Mouse (Mus musculus): Measurements from ENCODE around the gene Cox16. TPM values are rescaled to one million over a fixed set of nuclear protein-coding genes. Genes with fewer than 3 reads are reported as not detected.
"Not testable (repeated sequence)": the region's sequence is repeated elsewhere in the genome, so short reads cannot be mapped to it uniquely, and the experiment has no call there.

Gene Cox16
- total and polyA plus RNA-seq, 3 experiments: 56.6 to 66.8 (median 58.8) TPM

DNA sequence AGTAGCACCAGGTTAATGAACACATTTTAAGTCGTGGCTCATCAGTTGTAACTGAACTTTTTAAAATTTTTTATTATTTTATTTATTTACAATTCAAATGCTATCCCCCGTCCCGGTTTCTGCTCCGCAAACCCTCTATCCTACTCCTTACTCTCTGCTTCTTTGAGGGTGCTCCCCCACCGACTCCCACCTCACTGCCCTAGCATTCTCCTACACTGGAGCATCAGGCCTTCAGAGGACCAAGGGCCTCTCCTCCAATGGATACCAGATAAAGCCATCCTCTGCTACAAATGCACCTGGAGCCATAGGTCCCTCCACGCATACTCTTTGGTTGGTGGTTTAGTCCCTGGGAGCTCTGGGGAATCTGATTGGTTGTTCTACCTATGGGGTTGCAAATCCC lies 384 bp upstream of the Cox16 start:
- H3K27ac ChIP-seq: peak overlapping the region; percentile 96
- no peak for TF ChIP-seq POLR2A (IDR thresholded peaks at IDR 0.05; ENCODE audit: insufficient read depth, low read depth, low read length)
- no peak overlapping the region for H3K9ac ChIP-seq (ENCODE audit: low read depth, low read length)
- H3K27me3 ChIP-seq (ENCODE audit: control insufficient read depth, insufficient read depth, low read length): no peaks in the 10 kb centered on the region
- intact Hi-C loops (cut with DNase I): loop anchor here (5.0 to 10.0 kb wide), 2 partner anchors 112 to 631 kb away; partner anchors contain the start of gene Med6
- WGBS: 53% methylated on average over 6 of the region's 6 CpGs
- peaks cover 3% of the 10 kb centered on the region for H3K79me2 ChIP-seq (replicated peaks; ENCODE audit: control insufficient read depth, insufficient read depth, low read length)
- H3K36me3 ChIP-seq (ENCODE audit: control insufficient read depth, insufficient read depth, low read length): no peaks in the 10 kb centered on the region
- H3K4me3 ChIP-seq: peak overlapping the region; percentile 94
- no peaks in the 10 kb centered on the region for H3K4me1 ChIP-seq (ENCODE audit: control insufficient read depth, insufficient read depth, low read length)
- peak in 1 of 2 experiments; percentile 21 for DNase-seq

DNA sequence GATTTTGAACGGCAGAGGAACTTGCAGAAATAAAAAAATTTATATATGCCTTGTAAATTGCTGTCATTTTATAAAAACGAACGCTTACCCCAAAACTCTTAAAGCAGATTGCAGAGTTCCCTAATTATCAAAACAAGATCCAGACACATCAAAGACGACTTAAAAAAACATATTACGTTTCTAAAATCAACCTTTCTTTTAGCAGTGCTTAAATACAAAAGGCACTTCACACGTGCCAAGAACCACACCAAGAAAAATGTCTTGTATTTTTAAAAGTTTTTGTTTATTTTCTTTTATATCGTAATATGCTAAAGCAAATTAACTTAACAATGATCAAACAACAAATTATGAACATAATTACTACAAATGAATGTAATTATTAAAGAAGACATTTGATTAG lies 715 bp downstream of the Cox16 start:
- peak overlapping the region; percentile 79; the same call in 1 of the 2 replicates for H3K9ac ChIP-seq (ENCODE audit: low read depth, low read length)
- H3K27me3 ChIP-seq (ENCODE audit: control insufficient read depth, insufficient read depth, low read length): no peaks in the 10 kb centered on the region
- peak overlapping the region; percentile 96 for H3K27ac ChIP-seq
- 0% methylated on average over 7 of the region's 7 CpGs for WGBS
- H3K4me1 ChIP-seq (ENCODE audit: control insufficient read depth, insufficient read depth, low read length): no peaks in the 10 kb centered on the region
- peak overlapping the region; percentile 94 for H3K4me3 ChIP-seq
- TF ChIP-seq CTCF (IDR thresholded peaks at IDR 0.05) (no peak), POLR2A (IDR thresholded peaks at IDR 0.05; ENCODE audit: insufficient read depth, low read depth, low read length) (no peak)
- DNase-seq: no peak
- intact Hi-C loops (cut with DNase I): loop anchor here (5.0 to 10.0 kb wide), 2 partner anchors 48 to 629 kb away; partner anchors contain the start of genes Gm20498 and Synj2bp
- H3K36me3 ChIP-seq (ENCODE audit: control insufficient read depth, insufficient read depth, low read length): no peaks in the 10 kb centered on the region
- H3K79me2 ChIP-seq (replicated peaks; ENCODE audit: control insufficient read depth, insufficient read depth, low read length): peaks cover 3% of the 10 kb centered on the region

- Histone ChIP-seq H3K27me3 (ENCODE audit: control insufficient read depth, insufficient read depth, low read length) (no peaks in the 10 kb centered on the region), H3K79me2 (replicated peaks; ENCODE audit: control insufficient read depth, insufficient read depth, low read length) (peaks cover 3% of the 10 kb centered on the region), H3K36me3 (ENCODE audit: control insufficient read depth, insufficient read depth, low read length) (no peaks in the 10 kb centered on the region), H3K4me3 (peak overlapping the region; percentile 94), H3K4me1 (ENCODE audit: control insufficient read depth, insufficient read depth, low read length) (no peaks in the 10 kb centered on the region), H3K27ac (no peak overlapping the region), H3K9ac (ENCODE audit: low read depth, low read length) (no peak overlapping the region)
- no peak for DNase-seq
- intact Hi-C loops (cut with DNase I): loop anchor here (5.0 to 10.0 kb wide), 2 partner anchors 49 to 629 kb away; partner anchors contain the start of genes Gm20498 and Synj2bp
- TF ChIP-seq EP300 (IDR thresholded peaks at IDR 0.05; ENCODE audit: insufficient read depth, low read depth, low read length) (no peak), CTCF (IDR thresholded peaks at IDR 0.05) (no peak), POLR2A (IDR thresholded peaks at IDR 0.05; ENCODE audit: insufficient read depth, low read depth, low read length) (no peak)
- WGBS: 27% methylated on average over 17 of the region's 17 CpGs
Measured at GRCm38 (mm10) chr12:81483656-81484055, 1.3 kb downstream of the Cox16 start.

DNA sequence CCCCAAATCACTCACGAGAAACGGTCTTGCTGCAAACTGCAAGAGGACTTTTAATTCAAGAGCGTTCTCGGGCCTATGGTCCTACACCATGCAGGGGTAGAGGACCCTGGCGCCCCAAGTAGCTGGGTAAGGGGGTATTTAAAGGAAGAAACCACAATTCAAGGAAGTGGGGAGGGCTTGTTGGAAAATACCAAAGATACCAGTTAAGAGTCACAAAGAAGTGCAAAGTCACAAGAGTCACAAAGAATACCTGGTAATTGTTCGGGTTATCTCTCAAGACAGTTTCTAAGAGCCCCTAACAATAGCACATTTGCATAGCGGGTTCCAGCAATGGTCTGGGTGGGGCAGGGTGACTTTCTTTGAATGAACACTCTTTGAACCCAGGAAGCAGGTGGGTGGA lies 25.9 kb downstream of the Cox16 start:
- H3K27me3 ChIP-seq (ENCODE audit: control insufficient read depth, insufficient read depth, low read length); H3K4me1 ChIP-seq (ENCODE audit: control insufficient read depth, insufficient read depth, low read length); H3K27ac ChIP-seq; DNase-seq; H3K9ac ChIP-seq (ENCODE audit: low read depth, low read length); H3K4me3 ChIP-seq; H3K36me3 ChIP-seq (ENCODE audit: control insufficient read depth, insufficient read depth, low read length); intact Hi-C loops (cut with DNase I); H3K79me2 ChIP-seq (replicated peaks; ENCODE audit: control insufficient read depth, insufficient read depth, low read length): not testable (repeated sequence)
- 94% methylated on average over 7 of the region's 7 CpGs for WGBS

DNA sequence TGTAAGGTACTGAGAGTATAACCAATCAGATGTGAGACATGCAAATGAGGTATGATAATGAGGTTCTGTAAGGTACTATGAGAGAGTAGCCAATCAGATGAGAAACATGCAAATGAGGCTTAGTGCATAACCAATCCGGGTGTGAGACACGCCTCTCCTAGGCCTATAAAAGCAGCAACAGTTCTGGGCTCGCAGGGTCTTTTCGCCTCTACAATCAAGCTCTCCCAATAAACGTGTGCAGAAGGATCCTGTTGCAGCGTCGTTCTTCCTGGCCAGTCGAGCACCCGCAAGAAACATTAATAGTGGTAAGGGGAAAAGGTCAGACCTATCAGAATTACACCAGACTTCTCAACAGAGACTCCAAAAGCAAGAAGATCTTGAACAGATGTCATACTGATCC lies 45.9 kb downstream of the Cox16 start:
- WGBS: 94% methylated on average over 9 of the region's 9 CpGs
- H3K79me2 ChIP-seq (replicated peaks; ENCODE audit: control insufficient read depth, insufficient read depth, low read length); DNase-seq; H3K27me3 ChIP-seq (ENCODE audit: control insufficient read depth, insufficient read depth, low read length); H3K4me3 ChIP-seq; H3K9ac ChIP-seq (ENCODE audit: low read depth, low read length); H3K27ac ChIP-seq; H3K4me1 ChIP-seq (ENCODE audit: control insufficient read depth, insufficient read depth, low read length); H3K36me3 ChIP-seq (ENCODE audit: control insufficient read depth, insufficient read depth, low read length); intact Hi-C loops (cut with DNase I): not testable (repeated sequence)

DNA sequence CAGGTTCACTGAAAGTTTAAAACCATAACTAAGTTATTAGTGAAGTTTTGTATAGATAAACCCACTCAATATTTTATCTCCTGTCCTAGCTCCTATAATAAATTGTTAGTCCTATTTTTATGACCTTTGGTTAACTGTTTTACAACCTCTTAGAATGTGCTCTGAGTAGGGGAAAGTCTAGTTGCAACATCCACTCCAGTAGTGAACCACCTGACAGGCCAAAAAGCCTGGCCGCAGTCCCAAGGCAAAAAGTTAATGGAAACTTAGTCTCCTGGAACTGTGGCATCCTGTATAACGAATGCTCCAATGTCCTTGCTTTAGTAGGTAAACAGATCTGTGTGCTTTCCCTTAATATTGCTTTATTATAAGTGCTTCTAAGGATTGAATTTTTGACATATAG lies 50.1 kb downstream of the Cox16 start:
- H3K4me3 ChIP-seq; H3K4me1 ChIP-seq (ENCODE audit: control insufficient read depth, insufficient read depth, low read length); H3K79me2 ChIP-seq (replicated peaks; ENCODE audit: control insufficient read depth, insufficient read depth, low read length); intact Hi-C loops (cut with DNase I); H3K36me3 ChIP-seq (ENCODE audit: control insufficient read depth, insufficient read depth, low read length); H3K27me3 ChIP-seq (ENCODE audit: control insufficient read depth, insufficient read depth, low read length); H3K9ac ChIP-seq (ENCODE audit: low read depth, low read length); DNase-seq; H3K27ac ChIP-seq: not testable (repeated sequence)
- 95% methylated on average over 2 of the region's 2 CpGs for WGBS

GRCm38 (mm10) chr12:81421846-81422245 lies 63.1 kb downstream of the Cox16 start, which contains the start of gene Adam4:
Gene Adam4 (minus strand): TSS chr12:81421946.
- intact Hi-C loops (cut with DNase I): no loop called here
- no peaks in the 10 kb centered on the region for H3K79me2 ChIP-seq (replicated peaks; ENCODE audit: control insufficient read depth, insufficient read depth, low read length)

More at GRCm38 (mm10) chr12:81421846-81422245, 63.1 kb downstream of the Cox16 start, which contains the start of gene Adam4:
- H3K4me3 ChIP-seq: no peak within 1 kb of the TSS
- 89% methylated on average over 1 of the region's 1 CpGs for WGBS
- no peak within 1 kb of the TSS for H3K9ac ChIP-seq (ENCODE audit: low read depth, low read length)
- no peak for TF ChIP-seq POLR2A (IDR thresholded peaks at IDR 0.05; ENCODE audit: insufficient read depth, low read depth, low read length)
- TF ChIP-seq EP300 (IDR thresholded peaks at IDR 0.05; ENCODE audit: insufficient read depth, low read depth, low read length): no peak
- TF ChIP-seq CTCF (IDR thresholded peaks at IDR 0.05): no peak
- H3K27me3 ChIP-seq (ENCODE audit: control insufficient read depth, insufficient read depth, low read length): no peaks in the 10 kb centered on the region
- no peaks in the 10 kb centered on the region for H3K36me3 ChIP-seq (ENCODE audit: control insufficient read depth, insufficient read depth, low read length)
- H3K4me1 ChIP-seq (ENCODE audit: control insufficient read depth, insufficient read depth, low read length): no peaks in the 10 kb centered on the region
- DNase-seq: no peak
- no peak within 1 kb of the TSS for H3K27ac ChIP-seq

Measured in heart, adult 2 months (tissue).